Mouse (Mus musculus) neural tube, embryonic 10.5 days (tissue): ENCODE measurements around the gene Eef2k.
A peak's percentile ranks its signal among the peaks of the same experiment; 100 is the strongest.
"Not testable (repeated sequence)": the region's sequence is repeated elsewhere in the genome, so short reads cannot be mapped to it uniquely, and the experiment has no call there.

Source experiments
- DNase-seq: peaks from one replicate; pipeline ENCODE4 v3.0.0-alpha.2; 2017; ENCODE audit warnings: low spot score; ENCODE audit errors: extremely low spot score

Eef2k gene

DNA sequence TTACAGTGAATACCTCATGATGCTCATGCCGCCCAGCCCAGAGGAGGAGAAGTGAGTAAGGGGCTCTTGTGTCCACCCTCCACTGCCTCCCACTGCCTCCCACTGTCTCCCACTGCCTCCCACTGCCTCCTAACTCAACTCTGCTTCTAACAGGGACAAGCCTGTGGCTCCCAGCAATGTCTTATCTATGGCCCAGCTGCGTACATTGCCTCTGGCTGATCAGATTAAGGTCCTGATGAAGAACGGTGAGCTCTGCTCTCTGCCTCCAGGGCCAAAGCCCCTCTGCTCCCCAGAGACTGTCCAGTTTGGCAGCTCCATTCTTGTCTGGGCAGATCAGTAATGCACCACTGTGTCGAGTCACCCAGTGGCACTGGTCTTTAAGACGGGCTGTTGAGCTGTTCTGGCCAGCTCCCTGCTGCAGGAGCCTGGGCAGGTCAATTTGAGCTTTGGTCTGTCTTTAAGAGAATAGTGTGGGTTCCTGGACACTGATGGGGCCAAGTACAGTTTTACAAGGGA, 91.1 kb downstream of the Eef2k start:
- no peak for DNase-seq

DNA sequence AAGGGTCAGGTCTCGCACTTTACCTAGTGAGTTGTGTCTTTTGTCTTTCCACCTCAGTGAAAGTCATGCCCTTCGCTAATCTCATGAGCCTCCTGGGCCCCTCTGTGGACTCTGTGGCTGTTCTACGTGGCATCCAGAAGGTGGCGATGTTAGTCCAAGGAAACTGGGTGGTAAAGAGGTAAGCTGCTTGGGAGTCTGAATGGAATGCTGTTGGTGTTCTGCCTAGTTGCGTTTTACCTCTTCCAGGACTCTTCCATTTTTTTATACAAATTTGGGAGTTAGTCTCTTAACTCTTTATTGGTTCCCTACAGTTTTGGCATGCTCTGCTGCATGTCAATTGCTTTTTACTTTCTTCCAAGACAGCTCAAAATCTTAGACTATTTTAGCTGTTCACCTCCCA, 92.1 kb downstream of the Eef2k start:
- DNase-seq = peak; percentile 48

DNA sequence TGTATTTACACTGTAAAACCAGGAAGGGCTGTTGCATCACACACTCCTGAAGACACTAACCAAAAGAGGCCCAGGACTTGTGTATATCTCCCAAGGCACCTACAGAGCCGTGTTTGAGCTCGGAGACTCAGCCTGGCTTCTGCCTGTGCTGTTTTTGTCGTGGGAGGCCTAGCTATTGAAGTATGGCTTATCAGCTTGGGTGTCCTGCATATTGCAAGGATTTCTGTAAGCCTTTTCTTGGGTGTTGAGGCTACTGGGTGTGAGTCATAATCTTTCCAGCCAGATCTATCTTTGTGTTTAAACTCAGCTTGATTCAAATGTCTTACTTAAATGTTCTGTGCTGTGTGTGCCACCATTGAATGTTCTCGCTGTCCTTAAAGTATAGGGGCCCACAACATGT, 93.9 kb downstream of the Eef2k start:
- DNase-seq = no peak

DNA sequence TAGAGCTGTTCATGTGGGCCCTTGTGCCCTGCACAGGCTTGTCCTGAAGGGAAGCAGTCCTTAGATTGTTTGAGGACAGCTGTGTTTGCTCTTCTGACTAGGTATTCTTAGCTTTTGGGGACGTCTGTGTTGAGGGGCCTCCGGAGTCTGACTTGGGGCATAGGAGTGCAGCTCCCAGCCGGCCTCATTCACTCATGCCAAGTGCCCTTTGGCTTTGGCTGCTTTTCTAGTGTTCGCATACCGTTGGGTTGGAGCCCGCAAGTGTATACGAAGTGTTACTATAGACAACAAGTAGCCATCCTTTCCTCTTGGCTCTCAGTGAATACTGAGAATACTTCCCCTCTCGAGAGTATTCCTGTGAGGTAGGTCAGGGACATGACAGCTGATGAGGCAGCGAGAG, 95.6 kb downstream of the Eef2k start:
- no peak for DNase-seq

DNA sequence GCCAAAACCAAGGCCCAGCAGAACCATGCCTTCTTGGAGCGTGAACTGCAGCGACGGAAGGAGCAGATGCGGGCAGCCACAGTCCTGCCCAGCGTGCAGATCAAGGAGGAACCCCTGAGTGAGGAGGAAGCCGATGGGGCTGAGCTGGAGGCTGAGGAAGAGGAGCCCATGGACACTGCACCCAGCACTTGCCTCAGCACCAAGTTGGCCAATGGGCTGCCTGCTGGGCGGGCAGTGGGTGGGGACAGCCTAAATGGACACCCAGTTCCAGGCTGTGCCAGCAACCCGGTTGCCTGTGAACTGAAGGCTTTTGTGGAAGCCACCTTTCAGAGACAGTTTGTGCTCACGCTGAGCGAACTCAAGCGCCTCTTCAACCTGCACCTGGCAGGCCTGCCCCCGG, 97.7 kb downstream of the Eef2k start:
- DNase-seq = no peak

DNA sequence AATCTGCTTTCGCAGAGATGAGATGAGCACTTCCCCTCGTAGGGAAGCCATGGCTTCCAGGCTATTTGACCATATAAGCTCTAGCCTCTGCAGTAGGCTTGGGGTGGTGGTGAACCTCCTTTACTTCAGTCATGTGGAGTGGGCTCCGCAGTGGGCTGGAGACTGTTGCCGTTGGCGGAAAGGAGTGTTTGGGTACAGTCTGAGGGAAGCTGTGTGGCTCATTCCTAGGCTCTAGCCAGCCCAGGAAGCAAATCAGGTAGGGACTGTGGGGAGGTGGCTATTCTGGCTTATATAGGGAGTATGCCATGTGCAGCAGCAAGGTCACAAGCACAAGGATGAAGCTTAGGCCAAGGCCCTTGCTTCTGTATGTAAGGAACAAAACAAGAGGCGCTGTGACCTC, 98.6 kb downstream of the Eef2k start:
- no peak for DNase-seq

DNA sequence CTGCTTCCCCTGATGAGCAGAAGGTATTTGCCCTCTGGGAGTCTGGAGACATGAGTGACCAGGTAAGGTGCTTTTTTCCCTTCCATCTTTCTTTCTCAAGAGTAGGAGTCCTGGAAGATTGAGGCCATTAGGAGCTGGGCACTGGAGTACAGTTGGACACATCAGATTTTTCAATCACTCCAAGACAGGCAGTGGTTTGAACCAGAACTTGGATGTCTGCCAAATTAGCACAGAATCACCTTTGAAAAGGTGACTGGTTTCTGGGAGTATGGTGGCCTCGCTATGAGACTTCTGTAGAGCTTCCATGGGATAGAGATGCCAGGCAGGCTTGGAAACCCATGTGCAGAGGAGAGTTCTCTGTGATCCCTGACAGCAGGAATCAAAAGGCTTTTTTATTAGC, 99.9 kb downstream of the Eef2k start:
- DNase-seq = no peak

DNA sequence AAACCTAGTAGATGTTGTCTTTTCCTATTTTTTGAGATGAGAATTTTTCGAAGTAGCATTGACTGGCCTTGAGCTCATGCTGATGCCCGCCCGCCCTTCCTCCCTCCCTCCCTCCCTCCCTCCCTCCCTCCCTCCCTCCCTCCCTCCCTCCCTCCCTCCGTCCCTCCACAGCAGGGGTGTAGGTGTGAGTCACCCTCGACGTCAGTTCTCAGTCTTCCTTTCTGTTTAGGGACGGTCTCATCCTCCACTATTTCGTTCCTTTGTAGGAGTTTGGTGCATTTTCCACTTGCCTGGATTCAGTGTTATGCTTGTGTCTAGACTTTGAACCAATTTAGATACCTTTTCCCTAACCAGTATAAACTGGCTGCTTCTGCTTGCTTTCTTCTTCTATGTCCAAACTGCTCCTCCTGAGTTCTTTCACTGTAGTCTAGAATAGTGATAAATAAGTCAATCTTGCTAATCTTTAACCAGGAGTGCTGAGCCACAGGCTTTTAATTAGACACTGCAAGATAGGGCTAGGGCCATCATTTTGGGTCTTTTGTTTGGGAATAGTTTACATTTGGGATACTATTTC, 101.4 kb downstream of the Eef2k start:
- DNase-seq = no peak

DNA sequence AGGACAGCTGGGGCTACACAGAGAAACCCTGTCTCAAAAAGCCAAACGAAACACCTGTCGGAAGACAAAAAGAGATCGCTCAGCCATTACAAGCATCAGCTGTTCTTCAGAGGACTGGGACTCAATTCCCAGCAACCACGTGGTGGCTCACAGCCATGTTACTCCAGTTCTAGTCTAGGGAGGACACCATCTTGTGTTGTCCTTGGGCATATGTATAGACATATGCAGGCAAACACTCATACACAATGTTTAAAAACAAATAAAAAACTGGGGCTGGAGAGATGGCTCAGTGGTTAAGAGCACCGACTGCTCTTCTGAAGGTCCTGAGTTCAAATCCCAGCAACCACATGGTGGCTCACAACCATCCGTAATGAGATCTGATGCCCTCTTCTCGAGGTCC, 111.0 kb downstream of the Eef2k start:
- DNase-seq = not testable (repeated sequence)
